Mouse (Mus musculus): ENCODE results near the gene Snx17. TPM values are rescaled to one million over a fixed set of nuclear protein-coding genes. Genes with fewer than 3 reads are reported as not detected.

The Snx17 gene
- 102 and 111 TPM in 2 replicates for polyA plus RNA-seq (2014; fragmentation: Nextera tagmentation; extraction: Ambion mirVana)

DNA sequence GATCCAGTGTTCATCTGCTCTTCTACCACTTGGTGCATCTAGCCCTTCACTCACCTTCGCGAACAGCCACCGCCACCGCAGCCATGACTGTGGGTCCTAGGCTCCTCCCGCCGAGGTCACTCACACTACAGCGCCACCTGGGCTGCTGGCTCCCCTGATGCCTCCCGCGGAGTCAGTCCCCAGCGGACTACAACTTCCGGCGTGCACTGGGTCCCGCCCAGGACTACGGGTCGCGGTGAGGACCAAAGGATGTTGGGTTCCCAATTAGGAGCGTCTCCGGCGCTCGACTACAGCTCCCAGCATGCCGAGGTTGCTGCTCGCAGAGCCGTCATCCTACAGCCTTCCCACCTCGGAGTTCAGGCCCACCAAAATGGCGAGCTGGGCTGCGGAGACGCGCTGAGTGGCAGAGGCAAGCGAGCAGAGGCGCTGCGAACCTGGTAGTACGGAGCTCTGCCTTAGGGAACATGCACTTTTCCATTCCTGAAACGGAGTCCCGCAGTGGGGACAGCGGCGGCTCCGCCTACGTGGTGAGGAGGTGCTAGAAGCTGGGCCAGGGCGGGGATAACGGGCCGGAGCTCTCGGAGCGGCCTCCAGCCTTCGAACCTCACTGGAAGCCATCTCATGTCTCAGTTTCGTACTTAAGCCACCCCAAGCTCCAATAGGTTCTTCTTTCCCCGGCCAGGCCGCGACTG, at the start of gene Snx17, which contains the start of gene Eif2b4:
TSS of gene Snx17 (plus strand) at position 289 of the 692 bp plus-strand sequence.
TSS of gene Eif2b4 (minus strand) at position 492 of the 692 bp plus-strand sequence.
- no peaks in the 10 kb centered on the region for H3K27me3 ChIP-seq (ENCODE audit: control insufficient read depth, insufficient read depth, low read length)
- peak within 1 kb of the TSS; percentile 72 for H3K4me3 ChIP-seq (ENCODE audit: low read depth, low read length)
- ATAC-seq (ENCODE audit: low read depth), result peak; percentile 97
- under 1% methylated on average over 48 of the region's 48 CpGs for WGBS
- no peaks in the 10 kb centered on the region for H3K9me3 ChIP-seq (ENCODE audit: control insufficient read depth, low read length)
- H3K9ac ChIP-seq (replicated peaks; ENCODE audit: low read depth, low read length), result peak within 1 kb of the TSS; percentile 74
- H3K36me3 ChIP-seq (ENCODE audit: control insufficient read depth, insufficient read depth, low read length), result peaks cover 53% of the 10 kb centered on the region
- H3K4me1 ChIP-seq (ENCODE audit: control insufficient read depth, insufficient read depth, low read length), result peaks cover 17% of the 10 kb centered on the region
- H3K27ac ChIP-seq (ENCODE audit: low read depth, low read length), result peak within 1 kb of the TSS; percentile 80
- H3K4me2 ChIP-seq (ENCODE audit: low read depth, low read length), result peak within 1 kb of the TSS; percentile 95

DNA sequence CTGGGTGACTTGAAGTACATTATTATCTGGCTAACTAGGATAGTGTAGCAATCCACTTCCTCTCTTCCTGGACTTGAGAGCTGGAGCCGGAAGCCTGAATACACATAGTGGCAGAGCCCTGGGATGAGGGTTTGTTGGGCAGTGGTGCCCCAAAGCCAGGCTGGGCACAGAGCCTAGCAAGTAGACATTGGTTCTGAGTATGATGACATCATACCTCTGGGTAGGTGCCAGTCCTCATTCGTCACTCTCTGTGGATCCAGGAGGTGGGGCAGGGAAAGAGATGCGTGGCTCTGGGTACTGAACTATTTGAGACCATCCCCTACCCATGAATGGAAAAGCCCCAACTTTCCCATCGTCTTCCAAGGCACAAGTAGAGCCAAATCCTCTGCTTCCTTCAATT, 43.2 kb upstream of the Snx17 start:
- no peak overlapping the region for H3K4me2 ChIP-seq (ENCODE audit: low read depth, low read length)
- no peaks in the 10 kb centered on the region for H3K36me3 ChIP-seq (ENCODE audit: control insufficient read depth, insufficient read depth, low read length)
- no peaks in the 10 kb centered on the region for H3K27me3 ChIP-seq (ENCODE audit: control insufficient read depth, insufficient read depth, low read length)
- no peak overlapping the region for H3K4me3 ChIP-seq (ENCODE audit: low read depth, low read length)
- no peak overlapping the region for H3K9ac ChIP-seq (replicated peaks; ENCODE audit: low read depth, low read length)
- no peak overlapping the region for H3K27ac ChIP-seq (ENCODE audit: low read depth, low read length)
- peaks cover 11% of the 10 kb centered on the region for H3K4me1 ChIP-seq (ENCODE audit: control insufficient read depth, insufficient read depth, low read length)
- WGBS, result 93% methylated on average over 4 of the region's 4 CpGs
- no peak for ATAC-seq (ENCODE audit: low read depth)
- no peaks in the 10 kb centered on the region for H3K9me3 ChIP-seq (ENCODE audit: control insufficient read depth, low read length)

DNA sequence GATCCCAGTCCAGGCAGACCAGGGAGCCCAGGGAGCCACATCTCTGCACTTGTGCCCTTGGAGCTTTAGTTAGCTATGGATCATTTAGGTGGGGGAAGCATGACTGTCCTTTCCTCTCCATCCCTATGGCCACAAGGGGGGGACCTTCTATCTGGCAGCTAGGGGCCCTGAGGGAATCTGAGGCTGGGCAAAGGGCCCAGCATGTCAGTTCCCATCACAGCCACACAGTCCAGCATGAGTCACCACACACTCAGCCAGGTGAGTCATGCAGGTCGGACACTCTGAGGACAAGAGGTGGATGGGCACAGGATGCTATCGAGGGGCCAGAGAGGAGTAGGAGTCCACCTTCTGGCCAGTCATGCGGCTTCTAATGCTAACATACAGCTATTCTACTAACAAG, 41.3 kb upstream of the Snx17 start:
- H3K36me3 ChIP-seq (ENCODE audit: control insufficient read depth, insufficient read depth, low read length), result 0 out of 2 replicates have a peak, but pooled peaks cover 5% of the 10 kb centered on the region
- WGBS, result 90% methylated on average over 3 of the region's 3 CpGs
- H3K9ac ChIP-seq (replicated peaks; ENCODE audit: low read depth, low read length), result no peak overlapping the region
- H3K27me3 ChIP-seq (ENCODE audit: control insufficient read depth, insufficient read depth, low read length), result no peaks in the 10 kb centered on the region
- H3K4me1 ChIP-seq (ENCODE audit: control insufficient read depth, insufficient read depth, low read length), result peaks cover 12% of the 10 kb centered on the region
- no peak overlapping the region for H3K27ac ChIP-seq (ENCODE audit: low read depth, low read length)
- H3K9me3 ChIP-seq (ENCODE audit: control insufficient read depth, low read length), result no peaks in the 10 kb centered on the region
- H3K4me3 ChIP-seq (ENCODE audit: low read depth, low read length), result no peak overlapping the region
- H3K4me2 ChIP-seq (ENCODE audit: low read depth, low read length), result no peak overlapping the region
- no peak for ATAC-seq (ENCODE audit: low read depth)

DNA sequence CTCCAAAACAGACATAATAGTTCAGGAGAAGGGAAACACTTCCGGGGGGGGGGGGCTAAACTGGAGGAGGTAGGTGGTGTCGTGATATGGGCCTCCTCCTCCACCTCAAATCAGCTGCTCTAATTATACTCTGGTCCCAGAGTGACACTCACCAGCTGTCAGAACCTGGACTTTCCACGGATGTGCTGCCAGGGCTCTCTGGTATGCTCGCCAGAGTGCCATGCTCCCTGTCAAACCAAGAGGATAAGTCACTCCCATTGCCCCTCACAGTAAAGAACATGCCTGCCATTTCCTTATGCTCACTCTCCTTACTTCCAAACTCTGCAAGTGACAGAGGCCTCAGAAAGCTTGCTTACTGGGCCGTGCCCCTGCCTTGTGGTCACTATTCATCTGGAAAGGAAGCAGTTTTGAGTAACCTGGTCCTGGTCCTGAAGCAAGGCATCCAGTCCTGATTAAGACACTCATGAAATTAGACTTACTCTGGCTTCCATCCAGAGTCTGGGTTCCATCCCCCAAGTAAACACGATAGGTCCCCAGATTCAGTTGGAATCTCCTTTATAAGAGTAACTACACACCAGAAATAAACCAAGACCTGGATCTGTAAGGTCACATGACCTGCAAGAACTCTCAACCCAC, 39.4 kb upstream of the Snx17 start:
- 44% methylated on average over 6 of the region's 6 CpGs for WGBS
- peaks cover 12% of the 10 kb centered on the region for H3K4me1 ChIP-seq (ENCODE audit: control insufficient read depth, insufficient read depth, low read length)
- ATAC-seq (ENCODE audit: low read depth), result peak; percentile 32

DNA sequence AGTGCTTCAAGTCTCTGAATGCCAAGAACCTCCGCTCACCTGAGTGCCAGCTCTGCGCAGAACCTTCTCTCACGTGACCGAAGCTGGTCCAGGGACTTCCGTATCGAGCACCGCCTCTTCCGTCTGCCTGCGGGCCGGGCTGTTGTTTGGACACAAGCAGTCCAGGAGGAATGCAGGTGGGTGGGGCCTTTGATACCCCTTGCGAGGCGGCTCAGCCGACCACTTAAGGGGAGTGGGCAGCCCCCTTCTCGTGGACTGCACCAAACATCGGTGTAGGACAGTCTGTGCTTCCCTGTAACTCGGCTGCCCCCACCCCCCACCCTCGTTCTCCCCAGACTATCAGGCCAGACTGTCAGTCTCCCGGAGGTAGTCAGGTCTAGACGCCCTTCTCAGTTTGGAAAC, 38.9 kb upstream of the Snx17 start, which contains the start of gene Mpv17:
TSS of gene Mpv17 (minus strand) at position 100 of the 402 bp plus-strand sequence.
- under 1% methylated on average over 19 of the region's 19 CpGs for WGBS
- H3K9ac ChIP-seq (replicated peaks; ENCODE audit: low read depth, low read length), result peak within 1 kb of the TSS; percentile 54
- no peaks in the 10 kb centered on the region for H3K27me3 ChIP-seq (ENCODE audit: control insufficient read depth, insufficient read depth, low read length)
- ATAC-seq (ENCODE audit: low read depth), result peak; percentile 97
- peaks cover 27% of the 10 kb centered on the region for H3K36me3 ChIP-seq (ENCODE audit: control insufficient read depth, insufficient read depth, low read length)
- H3K27ac ChIP-seq (ENCODE audit: low read depth, low read length), result no peak within 1 kb of the TSS
- H3K4me3 ChIP-seq (ENCODE audit: low read depth, low read length), result peak within 1 kb of the TSS; percentile 51
- H3K4me1 ChIP-seq (ENCODE audit: control insufficient read depth, insufficient read depth, low read length), result peaks cover 12% of the 10 kb centered on the region
- peak within 1 kb of the TSS; percentile 67 for H3K4me2 ChIP-seq (ENCODE audit: low read depth, low read length)
- no peaks in the 10 kb centered on the region for H3K9me3 ChIP-seq (ENCODE audit: control insufficient read depth, low read length)

More for the DNA sequence above, 39.4 kb upstream of the Snx17 start:
- no peak overlapping the region for H3K27ac ChIP-seq (ENCODE audit: low read depth, low read length)
- H3K4me3 ChIP-seq (ENCODE audit: low read depth, low read length), result peak overlapping the region; percentile 51
- H3K27me3 ChIP-seq (ENCODE audit: control insufficient read depth, insufficient read depth, low read length), result no peaks in the 10 kb centered on the region
- peak overlapping the region; percentile 54 for H3K9ac ChIP-seq (replicated peaks; ENCODE audit: low read depth, low read length)
- peaks cover 22% of the 10 kb centered on the region for H3K36me3 ChIP-seq (ENCODE audit: control insufficient read depth, insufficient read depth, low read length)
- peak overlapping the region; percentile 67 for H3K4me2 ChIP-seq (ENCODE audit: low read depth, low read length)
- no peaks in the 10 kb centered on the region for H3K9me3 ChIP-seq (ENCODE audit: control insufficient read depth, low read length)

DNA sequence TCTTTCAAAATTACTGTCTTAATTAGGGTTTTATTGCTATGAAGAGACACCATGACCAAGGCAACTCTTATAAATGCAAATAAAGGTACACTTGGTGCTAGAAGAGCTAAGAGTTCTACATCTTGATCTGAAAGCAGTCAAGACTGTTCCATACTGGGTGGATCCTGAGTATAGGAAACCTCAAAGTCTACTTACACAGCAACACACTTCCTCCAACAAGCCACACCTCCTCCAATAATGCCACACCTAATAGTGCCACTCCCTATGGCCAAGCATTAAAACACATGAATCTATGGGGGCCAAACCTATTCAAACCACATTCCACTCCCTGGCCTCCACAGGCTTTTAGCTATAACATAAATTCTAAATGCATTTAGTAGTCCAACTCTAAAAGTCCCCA, 30.6 kb upstream of the Snx17 start:
- H3K9ac ChIP-seq (replicated peaks; ENCODE audit: low read depth, low read length), result no peak overlapping the region
- H3K9me3 ChIP-seq (ENCODE audit: control insufficient read depth, low read length), result no peaks in the 10 kb centered on the region
- no peaks in the 10 kb centered on the region for H3K4me1 ChIP-seq (ENCODE audit: control insufficient read depth, insufficient read depth, low read length)
- H3K27me3 ChIP-seq (ENCODE audit: control insufficient read depth, insufficient read depth, low read length), result no peaks in the 10 kb centered on the region
- no peak for ATAC-seq (ENCODE audit: low read depth)
- H3K4me2 ChIP-seq (ENCODE audit: low read depth, low read length), result no peak overlapping the region
- H3K27ac ChIP-seq (ENCODE audit: low read depth, low read length), result no peak overlapping the region
- no peak overlapping the region for H3K4me3 ChIP-seq (ENCODE audit: low read depth, low read length)
- H3K36me3 ChIP-seq (ENCODE audit: control insufficient read depth, insufficient read depth, low read length), result peaks cover 79% of the 10 kb centered on the region

DNA sequence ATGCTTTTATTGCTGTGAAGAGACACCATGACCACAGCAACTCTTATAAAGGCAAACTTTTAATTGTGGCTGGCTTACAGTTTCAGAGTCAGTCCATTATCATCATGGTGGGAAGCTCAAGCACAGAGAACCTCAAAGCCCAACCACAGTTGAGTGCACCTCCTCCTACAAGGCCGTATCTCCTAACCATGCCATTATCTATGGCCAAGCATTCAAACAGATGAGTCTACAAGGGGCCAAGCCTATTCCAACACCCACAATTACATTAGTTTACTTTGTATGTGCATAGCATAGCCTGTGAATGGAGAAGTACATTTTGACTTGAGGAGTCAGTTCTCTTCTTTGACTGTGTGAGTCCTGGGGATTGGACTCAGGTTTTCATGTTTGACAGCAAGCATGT, 28.1 kb upstream of the Snx17 start:
- WGBS, result 98% methylated on average over 1 of the region's 1 CpGs
- no peak overlapping the region for H3K27ac ChIP-seq (ENCODE audit: low read depth, low read length)
- H3K4me3 ChIP-seq (ENCODE audit: low read depth, low read length), result no peak overlapping the region
- H3K36me3 ChIP-seq (ENCODE audit: control insufficient read depth, insufficient read depth, low read length), result peaks cover 78% of the 10 kb centered on the region
- no peaks in the 10 kb centered on the region for H3K27me3 ChIP-seq (ENCODE audit: control insufficient read depth, insufficient read depth, low read length)
- ATAC-seq (ENCODE audit: low read depth), result no peak
- H3K9ac ChIP-seq (replicated peaks; ENCODE audit: low read depth, low read length), result no peak overlapping the region
- H3K9me3 ChIP-seq (ENCODE audit: control insufficient read depth, low read length), result no peaks in the 10 kb centered on the region
- no peak overlapping the region for H3K4me2 ChIP-seq (ENCODE audit: low read depth, low read length)
- no peaks in the 10 kb centered on the region for H3K4me1 ChIP-seq (ENCODE audit: control insufficient read depth, insufficient read depth, low read length)

DNA sequence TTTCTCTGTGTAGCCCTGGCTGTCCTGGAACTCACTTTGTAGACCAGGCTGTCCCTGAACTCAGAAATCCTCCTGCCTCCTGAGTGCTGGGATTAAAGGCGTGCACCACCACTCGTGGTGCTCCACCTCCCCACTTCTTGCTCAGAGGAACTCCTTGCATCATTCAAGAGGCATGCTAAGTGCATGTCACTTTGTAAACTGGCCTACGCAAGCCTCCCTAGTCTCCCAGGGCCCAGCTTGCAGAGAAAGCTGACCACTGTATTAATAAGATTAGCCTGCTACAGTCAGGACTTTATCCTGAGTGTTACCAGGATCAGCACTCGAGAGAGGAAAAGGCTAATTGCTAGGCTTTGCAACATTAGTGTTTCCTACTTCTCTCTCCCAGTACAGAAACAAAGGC, 24.4 kb upstream of the Snx17 start:
- Histone ChIP-seq H3K4me2 (ENCODE audit: low read depth, low read length) (no peak overlapping the region), H3K36me3 (ENCODE audit: control insufficient read depth, insufficient read depth, low read length) (peaks cover 69% of the 10 kb centered on the region), H3K4me3 (ENCODE audit: low read depth, low read length) (no peak overlapping the region), H3K9ac (replicated peaks; ENCODE audit: low read depth, low read length) (no peak overlapping the region), H3K4me1 (ENCODE audit: control insufficient read depth, insufficient read depth, low read length) (no peaks in the 10 kb centered on the region), H3K27ac (ENCODE audit: low read depth, low read length) (no peak overlapping the region), H3K27me3 (ENCODE audit: control insufficient read depth, insufficient read depth, low read length) (no peaks in the 10 kb centered on the region), H3K9me3 (ENCODE audit: control insufficient read depth, low read length) (no peaks in the 10 kb centered on the region)
- 96% methylated on average over 4 of the region's 4 CpGs for WGBS
- no peak for ATAC-seq (ENCODE audit: low read depth)

DNA sequence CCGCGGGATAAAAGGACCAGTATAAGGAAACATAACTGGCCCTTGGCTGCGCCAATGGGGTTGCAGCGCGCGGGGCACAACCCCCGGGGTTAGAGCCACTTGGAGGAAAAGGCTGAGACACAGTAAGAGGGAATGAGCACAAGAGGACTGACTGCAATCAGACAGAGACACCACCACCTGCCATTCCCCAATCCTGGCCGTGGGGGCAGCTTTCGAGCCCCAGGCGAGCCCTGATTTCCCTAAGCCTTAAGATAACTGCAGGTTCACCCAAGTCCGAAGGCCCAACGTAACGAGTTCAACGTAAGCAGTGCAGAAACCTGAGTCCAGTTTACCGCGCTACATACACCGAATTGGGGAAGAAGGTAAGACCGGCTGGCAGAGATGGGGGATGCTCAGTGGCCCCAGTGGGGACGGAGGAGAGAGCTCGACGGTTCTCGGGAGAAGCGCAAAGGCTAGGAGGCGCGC, 13.7 kb upstream of the Snx17 start:
- H3K36me3 ChIP-seq (ENCODE audit: control insufficient read depth, insufficient read depth, low read length), result no peaks in the 10 kb centered on the region
- peak; percentile 76 for ATAC-seq (ENCODE audit: low read depth)
- WGBS, result under 1% methylated on average over 25 of the region's 25 CpGs

More for the DNA sequence above, 13.7 kb upstream of the Snx17 start:
- Histone ChIP-seq H3K27me3 (ENCODE audit: control insufficient read depth, insufficient read depth, low read length) (no peaks in the 10 kb centered on the region), H3K4me1 (ENCODE audit: control insufficient read depth, insufficient read depth, low read length) (peaks cover 6% of the 10 kb centered on the region), H3K4me3 (ENCODE audit: low read depth, low read length) (peak overlapping the region; percentile 84), H3K9ac (replicated peaks; ENCODE audit: low read depth, low read length) (peak overlapping the region; percentile 59), H3K4me2 (ENCODE audit: low read depth, low read length) (peak overlapping the region; percentile 93), H3K9me3 (ENCODE audit: control insufficient read depth, low read length) (no peaks in the 10 kb centered on the region), H3K27ac (ENCODE audit: low read depth, low read length) (peak overlapping the region; percentile 91)
